Mouse (Mus musculus) brain, embryonic 14.5 days (tissue): ENCODE results near the gene Mapk9. TPM values are rescaled to one million over a fixed set of nuclear protein-coding genes. Genes with fewer than 3 reads are reported as not detected.

Source experiments
- DNase-seq: peaks from one replicate; pipeline ENCODE4 v3.0.0-alpha.2; 2011; ENCODE audit warnings: low read depth
- CTCF ChIP-seq: fragments of 200-500 bp; IDR thresholded peaks from 2 replicates; pipeline ENCODE4 v1.5.1; 2012; ENCODE audit warnings: inconsistent platforms, mild to moderate bottlenecking, moderate library complexity, borderline replicate concordance; ENCODE audit not compliant: insufficient read depth, insufficient read length; ENCODE audit errors: extremely low read depth
- POLR2A ChIP-seq: fragments of 200-500 bp; IDR thresholded peaks from 2 replicates; pipeline ENCODE4 v1.6.1; 2012; ENCODE audit warnings: mild to moderate bottlenecking, inconsistent platforms, borderline replicate concordance; ENCODE audit not compliant: poor library complexity, insufficient read depth, insufficient read length, severe bottlenecking; ENCODE audit errors: extremely low read depth
- polyA plus RNA-seq: library from polyadenylated mRNA; depleted of rRNA; stranded (reverse); fragments of >200 nt; gene quantifications from 2 replicates; pipeline ENCODE4 v1.2.3, GENCODE M21; 2012

The Mapk9 gene
- polyA plus RNA-seq, 1 experiment = 89.3 TPM

- no peak for DNase-seq
- TF ChIP-seq CTCF (no peak), POLR2A (no peak)
Measured at GRCm38 (mm10) chr11:49822337-49822736, 24.2 kb upstream of the Mapk9 start.

DNA sequence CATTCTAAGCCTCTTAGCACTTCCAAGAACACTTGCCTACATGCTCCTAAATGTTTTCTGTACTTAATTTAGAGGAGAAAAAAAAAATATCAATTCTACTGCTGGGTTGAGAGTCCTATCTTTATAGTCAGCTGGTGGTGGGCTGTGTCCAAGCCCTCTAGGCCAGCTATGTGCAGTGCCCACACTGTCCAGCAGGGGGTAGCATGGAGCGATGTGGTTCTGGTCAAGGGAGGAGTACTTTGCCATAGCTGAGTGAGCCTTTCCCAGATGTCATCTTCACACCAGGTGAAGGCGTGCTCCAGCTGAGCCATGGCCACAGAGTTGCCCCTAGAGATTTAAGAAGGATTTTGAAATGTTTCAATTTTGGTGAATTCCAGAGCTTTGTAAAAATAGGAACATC is 21.7 kb upstream of the Mapk9 start:
- no peak for DNase-seq
- TF ChIP-seq POLR2A (no peak), CTCF (peak; percentile 77)

DNA sequence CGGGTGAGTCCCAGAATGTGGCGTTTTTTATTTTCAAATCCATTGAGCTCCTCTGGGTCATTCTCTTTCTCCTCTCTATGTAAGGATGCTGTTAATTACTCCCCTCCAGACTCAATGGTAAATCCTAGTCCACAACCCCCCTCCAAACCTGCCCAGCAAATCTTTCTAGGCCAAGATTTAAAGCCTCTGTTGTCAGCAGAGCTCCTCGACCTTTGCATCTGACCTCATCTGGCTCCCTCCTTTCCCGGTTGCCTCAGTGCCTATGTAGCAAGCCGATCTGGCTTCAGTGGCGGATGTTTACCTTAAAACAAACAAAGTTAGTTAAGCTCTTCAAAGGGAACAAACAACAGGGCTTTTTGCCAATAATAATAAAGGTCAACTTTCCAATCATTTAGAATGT is 19.3 kb upstream of the Mapk9 start:
- no peak for DNase-seq
- TF ChIP-seq POLR2A (no peak), CTCF (no peak)

DNA sequence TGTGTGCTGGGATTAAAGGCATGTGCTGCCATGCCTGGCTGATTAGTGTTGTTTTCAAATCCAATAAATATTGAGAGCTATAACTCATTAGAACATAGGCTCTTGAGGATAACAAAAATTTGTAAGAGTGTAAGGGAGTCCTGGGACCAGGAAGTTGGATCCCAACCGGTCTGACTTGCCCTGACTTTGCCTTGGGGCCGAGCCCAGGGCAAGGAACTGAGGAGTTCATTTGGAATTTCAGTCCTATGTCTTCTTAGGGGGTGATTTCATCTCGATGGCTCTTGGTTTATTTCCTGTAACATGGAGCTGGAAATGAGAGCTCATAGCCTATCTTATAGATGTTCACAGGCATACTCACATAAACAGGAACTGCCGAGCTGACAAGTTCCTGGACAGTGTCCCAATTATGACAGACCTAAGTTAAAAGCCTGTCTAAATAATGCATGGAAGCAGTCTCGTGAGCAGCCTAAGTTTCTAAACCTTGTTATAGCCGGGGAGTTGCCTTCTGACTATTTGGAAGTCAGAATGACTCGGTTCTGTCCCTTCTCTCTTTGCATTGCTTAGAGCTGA is 17.3 kb upstream of the Mapk9 start:
- DNase-seq = no peak
- TF ChIP-seq CTCF (no peak), POLR2A (no peak)

DNA sequence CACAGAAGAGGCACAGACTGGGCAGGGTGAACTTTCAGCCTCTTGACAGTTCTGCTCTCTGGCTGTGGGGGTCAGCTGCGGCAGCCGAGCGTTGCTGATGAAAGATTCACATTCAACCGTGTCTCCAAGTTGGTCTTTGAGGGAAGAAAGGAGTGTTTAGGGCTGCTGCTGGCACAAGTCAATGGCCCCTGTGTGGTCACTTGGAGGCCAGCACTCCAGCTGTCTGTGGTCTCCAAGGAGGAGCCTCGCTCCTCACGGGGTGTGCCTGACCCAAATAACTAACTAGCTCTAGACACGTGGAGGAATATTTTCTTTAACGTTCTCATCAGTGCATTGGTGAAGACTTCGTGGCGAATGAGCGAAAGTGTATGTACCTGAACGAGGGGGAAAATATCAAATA is 14.6 kb upstream of the Mapk9 start:
- TF ChIP-seq CTCF = no peak
- TF ChIP-seq POLR2A = no peak
- DNase-seq = no peak

- DNase-seq = no peak
- TF ChIP-seq POLR2A (no peak), CTCF (no peak)
Measured at GRCm38 (mm10) chr11:49832962-49833361, 13.6 kb upstream of the Mapk9 start.

DNA sequence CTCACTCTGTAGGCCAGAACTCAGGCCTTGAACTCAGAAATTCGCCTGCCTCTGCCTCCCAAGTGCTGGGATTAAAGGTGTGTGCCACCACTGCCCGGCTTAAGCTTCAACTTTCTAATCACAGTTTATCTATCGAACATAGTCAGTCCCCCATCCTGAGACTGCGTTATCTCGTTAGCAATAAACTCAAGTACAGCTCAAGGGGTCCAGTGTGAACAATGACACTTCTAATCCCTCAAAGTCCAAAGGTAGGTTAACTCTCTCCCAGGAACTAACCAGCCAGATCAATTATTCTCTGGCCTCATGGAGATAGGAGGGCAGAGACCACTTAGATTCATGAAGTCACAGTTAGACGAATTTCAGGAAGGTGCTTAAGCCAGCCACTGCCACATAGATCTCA is 12.3 kb upstream of the Mapk9 start:
- TF ChIP-seq CTCF = no peak
- TF ChIP-seq POLR2A = no peak
- no peak for DNase-seq

- DNase-seq = no peak
- no peak for TF ChIP-seq CTCF
- no peak for TF ChIP-seq POLR2A
Measured at GRCm38 (mm10) chr11:49835257-49835956, 11.1 kb upstream of the Mapk9 start.

- no peak for DNase-seq
- TF ChIP-seq POLR2A = no peak
- TF ChIP-seq CTCF = no peak
Measured at GRCm38 (mm10) chr11:49837717-49838407, 8.7 kb upstream of the Mapk9 start.

DNA sequence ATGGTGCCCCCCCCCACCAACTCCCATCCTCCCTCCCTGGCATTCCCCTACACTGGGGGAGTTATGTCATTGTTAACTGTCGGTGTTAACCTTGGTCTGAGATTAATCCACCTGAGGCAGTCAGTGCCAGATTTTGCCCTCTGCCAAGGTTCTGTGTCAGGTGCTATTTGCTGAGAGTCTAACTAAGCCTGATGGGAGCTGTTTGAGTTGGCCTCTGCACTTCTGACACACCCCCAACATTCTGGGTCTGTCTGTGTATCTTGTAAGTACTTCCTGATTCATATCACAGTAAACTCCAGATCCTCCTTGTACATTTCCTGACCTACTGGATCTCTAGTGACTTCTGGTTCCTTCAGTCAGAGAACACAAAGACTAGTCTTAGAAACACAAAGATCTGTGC is 5.9 kb upstream of the Mapk9 start:
- no peak for DNase-seq
- TF ChIP-seq POLR2A (no peak), CTCF (no peak)

GRCm38 (mm10) chr11:49841886-49842285 is 4.7 kb upstream of the Mapk9 start:
- TF ChIP-seq POLR2A (no peak), CTCF (no peak)
- DNase-seq = no peak

DNA sequence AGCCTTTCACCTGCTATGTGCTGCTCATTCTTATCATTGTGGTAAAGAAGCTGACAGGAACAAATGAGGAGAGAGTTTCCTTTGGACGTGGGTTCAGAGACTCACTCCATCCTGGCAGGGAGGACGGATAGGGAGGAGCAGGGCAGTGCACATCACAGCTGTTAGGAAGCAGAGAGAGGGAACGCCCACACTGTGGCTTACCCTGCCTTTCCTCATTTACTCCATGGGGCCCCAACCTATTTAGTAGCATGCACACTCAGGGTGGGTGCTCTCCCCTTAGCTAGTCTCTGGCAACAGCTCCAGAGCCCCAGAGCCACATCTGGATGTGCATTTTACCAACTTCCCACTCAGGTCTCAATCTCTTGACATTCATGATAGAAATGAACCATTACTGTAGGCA is 3.8 kb upstream of the Mapk9 start:
- TF ChIP-seq CTCF (no peak), POLR2A (no peak)
- DNase-seq = no peak

- no peak for DNase-seq
- TF ChIP-seq CTCF (no peak), POLR2A (no peak)
Measured at GRCm38 (mm10) chr11:49844311-49844710, 2.2 kb upstream of the Mapk9 start.
